Mouse (Mus musculus): Measurements from ENCODE around the gene Zfp790. TPM values are rescaled to one million over a fixed set of nuclear protein-coding genes. Genes with fewer than 3 reads are reported as not detected.
A peak's percentile ranks its signal among the peaks of the same experiment; 100 is the strongest.

Gene Zfp790
- 12.7 and 17.5 TPM in 2 replicates for polyA plus RNA-seq (2016; fragmentation: Nextera tagmentation; extraction: Ambion mirVana)

- peak within 1 kb of the TSS; percentile 78 for H3K27ac ChIP-seq (replicated peaks)
- peaks cover 36% of the 10 kb centered on the region for H3K4me1 ChIP-seq
- peak; percentile 89 for DNase-seq (ENCODE audit: low spot score)
- H3K27me3 ChIP-seq (ENCODE audit: low read depth, poor library complexity, severe bottlenecking), result no peaks in the 10 kb centered on the region
- H3K4me3 ChIP-seq, result peak within 1 kb of the TSS; percentile 64
- peaks cover 9% of the 10 kb centered on the region for H3K36me3 ChIP-seq
- WGBS, result under 1% methylated on average over 26 of the region's 26 CpGs
- peaks cover 3% of the 10 kb centered on the region; the same call in 1 of the 2 replicates for H3K9me3 ChIP-seq (replicated peaks)
Observed at GRCm38 (mm10) chr7:29815910-29816429, at the start of gene Zfp790. Zfp790 (plus strand) TSS chr7:29816114.

- Histone ChIP-seq H3K4me1 (peaks cover 21% of the 10 kb centered on the region), H3K9me3 (replicated peaks) (no peaks in the 10 kb centered on the region), H3K27me3 (ENCODE audit: low read depth, poor library complexity, severe bottlenecking) (no peaks in the 10 kb centered on the region), H3K36me3 (peaks cover 15% of the 10 kb centered on the region), H3K4me3 (peak overlapping the region; percentile 70), H3K27ac (replicated peaks) (peak overlapping the region; percentile 82)
- peak; percentile 77 for DNase-seq (ENCODE audit: low spot score)
- 3% methylated on average over 15 of the region's 15 CpGs for WGBS
Observed at GRCm38 (mm10) chr7:29767058-29767686, 48.7 kb upstream of the Zfp790 start.

GRCm38 (mm10) chr7:29768090-29768900 is 47.6 kb upstream of the Zfp790 start, which contains the start of gene Zfp84:
Zfp84 (plus strand) TSS chr7:29768552.
- Histone ChIP-seq H3K4me1 (peaks cover 21% of the 10 kb centered on the region), H3K4me3 (peak within 1 kb of the TSS; percentile 70), H3K9me3 (replicated peaks) (no peaks in the 10 kb centered on the region), H3K27ac (replicated peaks) (peak within 1 kb of the TSS; percentile 87), H3K36me3 (peaks cover 27% of the 10 kb centered on the region), H3K27me3 (ENCODE audit: low read depth, poor library complexity, severe bottlenecking) (no peaks in the 10 kb centered on the region)
- peak; percentile 89 for DNase-seq (ENCODE audit: low spot score)
- WGBS, result under 1% methylated on average over 32 of the region's 32 CpGs

DNA sequence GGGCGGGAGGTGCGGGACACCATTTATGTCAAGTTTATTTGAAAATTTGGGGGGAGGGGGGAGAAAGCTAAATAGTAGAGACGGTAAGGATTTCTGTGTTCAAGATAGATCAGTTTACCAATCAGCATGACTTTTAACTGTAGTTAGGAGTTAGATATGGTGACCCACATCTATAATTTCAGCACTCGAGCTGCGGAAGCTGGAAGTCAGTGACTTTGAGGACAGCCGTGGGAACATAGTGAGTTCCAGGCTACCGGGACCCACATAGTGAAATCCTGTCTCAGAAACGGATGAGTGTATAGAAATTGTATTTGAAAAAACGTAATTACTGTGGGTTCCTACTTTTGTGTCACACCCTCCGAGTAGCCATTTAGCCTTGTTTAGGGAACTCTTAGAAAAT is 46.9 kb upstream of the Zfp790 start:
- peak overlapping the region; percentile 87 for H3K27ac ChIP-seq (replicated peaks)

DNA sequence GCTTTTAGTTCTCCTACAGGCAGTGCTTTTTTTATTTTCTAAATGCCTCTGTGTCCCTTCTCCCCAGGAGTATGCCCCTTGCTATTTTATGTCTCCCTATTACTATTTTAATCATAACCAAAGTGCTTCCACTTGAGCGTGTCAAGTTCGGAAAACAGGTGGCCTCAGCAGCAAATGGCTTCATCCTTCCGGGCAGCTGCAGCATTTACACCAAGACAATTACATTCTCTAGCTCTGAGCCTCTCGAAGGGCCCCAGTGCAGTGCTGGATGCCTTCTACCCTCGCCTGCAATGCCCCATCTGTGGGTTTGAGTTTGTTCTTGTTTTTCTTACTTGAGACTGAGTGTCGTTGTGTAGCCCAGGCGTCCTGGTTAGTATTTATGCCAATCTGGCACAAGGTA is 42.4 kb upstream of the Zfp790 start:
- Histone ChIP-seq H3K4me1 (peaks cover 11% of the 10 kb centered on the region), H3K9me3 (replicated peaks) (peaks cover 8% of the 10 kb centered on the region; the same call in 1 of the 2 replicates), H3K36me3 (peaks cover 79% of the 10 kb centered on the region), H3K27me3 (ENCODE audit: low read depth, poor library complexity, severe bottlenecking) (no peaks in the 10 kb centered on the region), H3K27ac (replicated peaks) (no peak overlapping the region), H3K4me3 (no peak overlapping the region)
- DNase-seq (ENCODE audit: low spot score), result no peak
- WGBS, result 93% methylated on average over 7 of the region's 7 CpGs

More for the DNA sequence above, 46.9 kb upstream of the Zfp790 start:
- Histone ChIP-seq H3K4me1 (peaks cover 21% of the 10 kb centered on the region), H3K9me3 (replicated peaks) (no peaks in the 10 kb centered on the region), H3K36me3 (peaks cover 33% of the 10 kb centered on the region), H3K4me3 (peak overlapping the region; percentile 70), H3K27me3 (ENCODE audit: low read depth, poor library complexity, severe bottlenecking) (no peaks in the 10 kb centered on the region)
- no peak for DNase-seq (ENCODE audit: low spot score)
- WGBS, result 9% methylated on average over 10 of the region's 10 CpGs

GRCm38 (mm10) chr7:29774371-29774770 is 41.5 kb upstream of the Zfp790 start:
- no peaks in the 10 kb centered on the region for H3K27me3 ChIP-seq (ENCODE audit: low read depth, poor library complexity, severe bottlenecking)
- no peak for DNase-seq (ENCODE audit: low spot score)
- peaks cover 87% of the 10 kb centered on the region for H3K36me3 ChIP-seq
- peaks cover 8% of the 10 kb centered on the region; the same call in 1 of the 2 replicates for H3K9me3 ChIP-seq (replicated peaks)
- H3K27ac ChIP-seq (replicated peaks), result no peak overlapping the region
- peaks cover 5% of the 10 kb centered on the region for H3K4me1 ChIP-seq
- H3K4me3 ChIP-seq, result no peak overlapping the region
- WGBS, result 92% methylated on average over 3 of the region's 3 CpGs

DNA sequence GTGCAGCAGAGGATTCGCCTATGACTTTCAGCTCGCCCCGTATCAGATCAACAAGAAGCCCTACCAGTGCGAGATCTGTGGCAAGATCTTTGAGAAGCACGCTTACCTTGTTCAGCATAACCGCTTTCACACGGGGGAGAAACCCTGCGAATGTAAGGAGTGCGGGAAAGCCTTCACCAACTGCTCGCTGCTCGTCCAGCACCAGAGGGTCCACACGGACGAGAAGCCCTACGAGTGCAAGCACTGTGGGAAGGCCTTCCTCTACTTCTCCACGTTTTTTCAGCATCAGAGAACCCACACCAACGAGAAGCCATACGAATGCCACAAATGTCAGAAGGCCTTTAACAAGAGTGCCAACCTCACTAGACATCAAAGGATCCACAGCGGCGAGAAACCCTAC is 39.3 kb upstream of the Zfp790 start:
- WGBS, result 94% methylated on average over 19 of the region's 19 CpGs
- Histone ChIP-seq H3K27me3 (ENCODE audit: low read depth, poor library complexity, severe bottlenecking) (no peaks in the 10 kb centered on the region), H3K9me3 (replicated peaks) (peaks cover 8% of the 10 kb centered on the region; the same call in 1 of the 2 replicates), H3K36me3 (peaks cover 80% of the 10 kb centered on the region), H3K4me1 (no peaks in the 10 kb centered on the region), H3K27ac (replicated peaks) (no peak overlapping the region), H3K4me3 (no peak overlapping the region)
- no peak for DNase-seq (ENCODE audit: low spot score)

DNA sequence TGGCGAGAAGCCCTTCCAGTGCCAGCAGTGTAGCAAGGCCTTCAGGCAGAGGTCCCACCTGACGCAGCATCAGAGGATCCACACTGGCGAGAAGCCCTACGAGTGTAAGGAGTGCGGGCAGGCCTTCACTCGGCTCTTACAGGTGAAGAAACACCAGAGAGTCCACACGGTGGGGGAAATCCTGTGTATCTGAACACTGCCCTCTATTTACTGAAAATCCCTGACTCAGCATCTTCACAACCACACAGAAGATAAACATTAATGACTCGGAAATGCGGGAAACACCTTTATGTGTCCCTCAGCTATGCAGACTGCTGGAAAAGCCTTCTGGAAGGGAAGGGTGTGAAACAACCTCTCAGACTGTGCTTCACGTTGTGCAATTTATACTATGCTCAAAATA is 38.5 kb upstream of the Zfp790 start:
- Histone ChIP-seq H3K4me3 (no peak overlapping the region), H3K27me3 (ENCODE audit: low read depth, poor library complexity, severe bottlenecking) (no peaks in the 10 kb centered on the region), H3K36me3 (peaks cover 72% of the 10 kb centered on the region), H3K4me1 (no peaks in the 10 kb centered on the region), H3K27ac (replicated peaks) (no peak overlapping the region), H3K9me3 (replicated peaks) (peaks cover 8% of the 10 kb centered on the region; the same call in 1 of the 2 replicates)
- DNase-seq (ENCODE audit: low spot score), result no peak
- WGBS, result 95% methylated on average over 10 of the region's 10 CpGs

- DNase-seq (ENCODE audit: low spot score), result peak; percentile 95
- under 1% methylated on average over 45 of the region's 45 CpGs for WGBS
- Histone ChIP-seq H3K9me3 (replicated peaks) (no peaks in the 10 kb centered on the region; the same call in 1 of the 2 replicates), H3K4me3 (peak within 1 kb of the TSS; percentile 68), H3K27ac (replicated peaks) (peak within 1 kb of the TSS; percentile 84), H3K27me3 (ENCODE audit: low read depth, poor library complexity, severe bottlenecking) (no peaks in the 10 kb centered on the region), H3K36me3 (peaks cover 32% of the 10 kb centered on the region), H3K4me1 (peaks cover 25% of the 10 kb centered on the region)
Observed at GRCm38 (mm10) chr7:29783871-29784551, 31.9 kb upstream of the Zfp790 start, which contains the start of gene Zfp30. Zfp30 (plus strand) TSS chr7:29783998.

DNA sequence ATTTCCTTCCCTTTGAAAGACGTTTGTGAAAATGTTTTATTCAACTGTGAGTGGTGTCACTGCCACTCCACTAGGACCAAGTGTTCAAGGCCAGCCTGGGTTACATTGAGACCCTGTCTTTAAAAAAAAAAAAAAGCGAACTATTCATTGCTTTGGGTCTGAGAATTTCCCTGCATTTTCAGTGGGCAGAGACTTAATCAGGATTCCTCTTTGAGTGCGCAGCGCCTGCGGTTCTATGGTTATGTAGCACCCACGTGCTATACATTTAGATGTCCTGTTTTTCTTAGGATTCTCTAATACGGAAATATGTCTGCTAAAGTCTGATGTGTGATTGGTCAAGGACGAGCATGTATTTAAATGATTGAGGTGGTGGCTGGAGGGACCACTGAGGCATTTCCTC is 30.9 kb upstream of the Zfp790 start:
- H3K4me1 ChIP-seq, result peaks cover 25% of the 10 kb centered on the region
- DNase-seq (ENCODE audit: low spot score), result no peak
- H3K27ac ChIP-seq (replicated peaks), result no peak overlapping the region
- WGBS, result 71% methylated on average over 8 of the region's 8 CpGs
- H3K9me3 ChIP-seq (replicated peaks), result no peaks in the 10 kb centered on the region; the same call in 1 of the 2 replicates
- H3K36me3 ChIP-seq, result peaks cover 36% of the 10 kb centered on the region
- no peaks in the 10 kb centered on the region for H3K27me3 ChIP-seq (ENCODE audit: low read depth, poor library complexity, severe bottlenecking)
- H3K4me3 ChIP-seq, result peak overlapping the region; percentile 68

- no peak for DNase-seq (ENCODE audit: low spot score)
- Histone ChIP-seq H3K9me3 (replicated peaks) (no peaks in the 10 kb centered on the region; the same call in 1 of the 2 replicates), H3K27ac (replicated peaks) (no peak overlapping the region), H3K36me3 (peaks cover 45% of the 10 kb centered on the region), H3K4me1 (peaks cover 25% of the 10 kb centered on the region), H3K4me3 (peak overlapping the region; percentile 68), H3K27me3 (ENCODE audit: low read depth, poor library complexity, severe bottlenecking) (no peaks in the 10 kb centered on the region)
- WGBS, result 89% methylated on average over 5 of the region's 5 CpGs
Observed at GRCm38 (mm10) chr7:29785888-29786287, 30.0 kb upstream of the Zfp790 start.

DNA sequence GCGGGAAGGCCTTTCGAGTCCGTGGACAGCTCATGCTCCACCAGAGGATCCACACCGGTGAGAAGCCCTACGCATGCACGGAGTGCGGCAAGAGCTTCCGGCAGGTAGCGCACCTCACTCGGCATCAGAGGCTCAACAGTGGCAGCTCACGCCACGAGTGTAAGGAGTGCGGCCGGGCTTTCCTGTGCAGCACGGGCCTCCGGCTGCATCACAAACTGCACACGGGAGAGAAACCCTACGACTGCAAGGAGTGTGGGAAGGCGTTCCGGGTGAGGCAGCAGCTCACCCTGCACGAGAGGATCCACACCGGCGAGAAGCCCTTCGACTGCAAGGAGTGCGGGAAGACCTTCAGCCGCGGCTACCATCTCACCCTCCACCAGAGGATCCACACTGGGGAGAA is 23.0 kb upstream of the Zfp790 start:
- Histone ChIP-seq H3K4me1 (0 out of 2 replicates have a peak, but pooled peaks cover 2% of the 10 kb centered on the region), H3K27me3 (ENCODE audit: low read depth, poor library complexity, severe bottlenecking) (peaks cover 33% of the 10 kb centered on the region), H3K9me3 (replicated peaks) (peaks cover 23% of the 10 kb centered on the region), H3K4me3 (no peak overlapping the region), H3K36me3 (peaks cover 72% of the 10 kb centered on the region), H3K27ac (replicated peaks) (no peak overlapping the region)
- DNase-seq (ENCODE audit: low spot score), result no peak
- WGBS, result 28% methylated on average over 27 of the region's 27 CpGs
